Mouse (Mus musculus) activated CD4-positive, CD25-positive, alpha-beta regulatory T cell, adult 4 months (primary cell): Measurements from ENCODE around the gene Ptdss2. TPM values are rescaled to one million over a fixed set of nuclear protein-coding genes. Genes with fewer than 3 reads are reported as not detected.

Experiments used
- polyA plus RNA-seq, 2 experiments: library from polyadenylated mRNA; unstranded; fragments of 100-300 nt; shearing (Covaris generic); gene quantifications; one replicate each; pipeline ENCODE4 v1.2.1; 2017

The Ptdss2 gene
- polyA plus RNA-seq, 2 experiments from 2014 or later: 5.2 to 5.3 TPM

Other genes starting within 250 kb of the Ptdss2 start
- 100 to 1,000 TPM; 110 to 160 TPM for gene Psmd13, start 240.4 kb upstream of the Ptdss2 start, polyA plus RNA-seq
- 1 to 10 TPM; 5.9 to 8.0 TPM for gene Sirt3, start 240.1 kb upstream of the Ptdss2 start, polyA plus RNA-seq
- gene Cox8b, start 221.9 kb upstream of the Ptdss2 start, polyA plus RNA-seq: not detected
- gene Nlrp6, start 201.5 kb upstream of the Ptdss2 start, polyA plus RNA-seq: not detected
- gene Pgghg, start 181.0 kb upstream of the Ptdss2 start, polyA plus RNA-seq: 10 to 100 TPM; 15.2 to 15.6 TPM
- not detected for gene Ifitm5, start 172.1 kb upstream of the Ptdss2 start, polyA plus RNA-seq
- not detected for gene Gm45717, start 166.4 kb upstream of the Ptdss2 start, polyA plus RNA-seq
- 100 to 1,000 TPM in 1 of 2 experiments, 10 to 100 TPM in 1; 94.1 to 101 TPM for gene Ifitm2, start 166.4 kb upstream of the Ptdss2 start, polyA plus RNA-seq
- 1 to 10 TPM; 4.6 to 7.5 TPM for gene Ifitm1, start 155.2 kb upstream of the Ptdss2 start, polyA plus RNA-seq
- gene Ifitm3, start 111.6 kb upstream of the Ptdss2 start, polyA plus RNA-seq: 10 to 100 TPM; 17.0 to 23.4 TPM
- gene Ifitm6, start 104.5 kb upstream of the Ptdss2 start, polyA plus RNA-seq: under 1 TPM; 0.70 to 0.92 TPM
- gene Gm17387, start 93.3 kb upstream of the Ptdss2 start, polyA plus RNA-seq: not detected
- gene B4galnt4, start 61.3 kb upstream of the Ptdss2 start, polyA plus RNA-seq: 10 to 100 TPM in 1 of 2 experiments, 1 to 10 TPM in 1; 6.4 to 11.9 TPM
- gene Pkp3, start 44.2 kb upstream of the Ptdss2 start, polyA plus RNA-seq: 100 to 1,000 TPM; 365 to 380 TPM
- gene Sigirr, start 21.8 kb upstream of the Ptdss2 start, polyA plus RNA-seq: 100 to 1,000 TPM; 163 to 179 TPM
- gene Ano9, start 4.6 kb upstream of the Ptdss2 start, polyA plus RNA-seq: not detected
- gene Rnh1, start 50.5 kb downstream of the Ptdss2 start, polyA plus RNA-seq: 100 to 1,000 TPM; 117 to 127 TPM
- gene Hras, start 71.6 kb downstream of the Ptdss2 start, polyA plus RNA-seq: 1 to 10 TPM; 1.7 to 4.7 TPM
- 1 to 10 TPM; 1.4 to 1.9 TPM for gene Lrrc56, start 71.8 kb downstream of the Ptdss2 start, polyA plus RNA-seq
- gene Lmntd2, start 91.7 kb downstream of the Ptdss2 start, polyA plus RNA-seq: 1 to 10 TPM; 5.6 to 5.9 TPM
- 10 to 100 TPM in 1 of 2 experiments, 1 to 10 TPM in 1; 8.3 to 14.2 TPM for gene Rassf7, start 93.5 kb downstream of the Ptdss2 start, polyA plus RNA-seq
- 10 to 100 TPM; 51.4 to 60.8 TPM for gene Phrf1, start 106.4 kb downstream of the Ptdss2 start, polyA plus RNA-seq
- gene Irf7, start 144.1 kb downstream of the Ptdss2 start, polyA plus RNA-seq: 100 to 1,000 TPM in 1 of 2 experiments, 10 to 100 TPM in 1; 92.0 to 108 TPM
- gene Cdhr5, start 154.4 kb downstream of the Ptdss2 start, polyA plus RNA-seq: not detected
- not detected for gene Sct, start 156.8 kb downstream of the Ptdss2 start, polyA plus RNA-seq
- gene Drd4, start 169.6 kb downstream of the Ptdss2 start, polyA plus RNA-seq: not detected
- gene Deaf1, start 205.3 kb downstream of the Ptdss2 start, polyA plus RNA-seq: 10 to 100 TPM; 17.1 to 22.5 TPM
- 10 to 100 TPM; 30.4 to 31.2 TPM for gene Tmem80, start 205.4 kb downstream of the Ptdss2 start, polyA plus RNA-seq
- not detected for gene Eps8l2, start 216.5 kb downstream of the Ptdss2 start, polyA plus RNA-seq